Mouse (Mus musculus) megakaryocyte-erythroid progenitor cell, adult 5 weeks (primary cell): ENCODE results near the gene Zfp976. TPM values are rescaled to one million over a fixed set of nuclear protein-coding genes. Genes with fewer than 3 reads are reported as not detected.

Experiments
- polyA plus RNA-seq: library from polyadenylated mRNA; stranded (reverse); fragments of >175 nt; gene quantifications from 2 replicates; pipeline ENCODE4 v1.2.3, GENCODE M21; 2012

The Zfp976 gene
- polyA plus RNA-seq: 0.33 and 0.38 TPM in 2 replicates

GRCm38 (mm10) chr7:42642152-42643115 is at the start of gene Zfp976:
Gene Zfp976, minus strand, starts transcription at chr7:42642588.

GRCm38 (mm10) chr7:42592413-42592812 is 50.0 kb downstream of the Zfp976 start, which contains the start of gene Zfp977:
Gene Zfp977, minus strand, starts transcription at chr7:42592547.

DNA sequence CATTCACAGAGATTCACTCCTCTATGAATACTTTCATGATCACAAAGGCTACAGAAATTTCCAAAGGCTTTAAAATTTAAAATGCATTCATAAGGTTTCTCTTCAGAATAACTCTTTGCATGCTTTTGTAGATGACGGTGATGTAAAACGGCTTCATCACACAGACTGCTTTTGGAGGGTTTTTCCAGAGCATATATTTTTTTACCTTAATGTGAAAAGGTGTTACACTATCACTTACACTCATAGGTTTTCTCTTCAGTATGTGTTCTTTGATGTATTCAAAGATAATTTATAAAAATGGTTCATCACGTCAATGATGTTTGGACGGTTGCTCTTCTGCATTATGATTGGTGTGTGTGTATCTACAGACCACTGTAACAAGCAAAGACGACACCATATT is 63.9 kb downstream of the Zfp976 start, which contains the start of gene Gm21028:
Gene Gm21028, minus strand, starts transcription at position 101 of the 400 bp plus-strand sequence.

Other genes starting within 250 kb of the Zfp976 start
- not detected in 2 replicates for gene 4933421I07Rik, start 194.5 kb downstream of the Zfp976 start, polyA plus RNA-seq
- 2.5 and 3.2 TPM in 2 replicates for gene Zfp141, start 136.8 kb downstream of the Zfp976 start, polyA plus RNA-seq
- not detected in 2 replicates for gene Gm21028, start 64.0 kb downstream of the Zfp976 start, polyA plus RNA-seq
- gene Zfp977, start 50.0 kb downstream of the Zfp976 start, polyA plus RNA-seq: not detected in 2 replicates
- gene Zfp975, start 50.2 kb upstream of the Zfp976 start, polyA plus RNA-seq: 0.16 and 0.19 TPM in 2 replicates
- gene Gm17067, start 84.4 kb upstream of the Zfp976 start, polyA plus RNA-seq: not detected in 2 replicates
- not detected in 2 replicates for gene Vmn2r62, start 150.9 kb upstream of the Zfp976 start, polyA plus RNA-seq
- gene Gm2381, start 224.6 kb upstream of the Zfp976 start, polyA plus RNA-seq: 0.01 TPM in 1 of 2 replicates, not detected in the other